Mouse (Mus musculus) embryonic fibroblast, embryonic 13.5 days (primary cell): ENCODE data around the gene Klhl36.

Source experiments
- CTCF ChIP-seq: IDR thresholded peaks from 2 replicates; pipeline ENCODE4 v1.5.1; 2011; ENCODE audit warnings: mild to moderate bottlenecking, control low read depth, low read length, moderate library complexity, borderline replicate concordance; ENCODE audit not compliant: insufficient read depth
- POLR2A ChIP-seq: IDR thresholded peaks from 2 replicates; pipeline ENCODE4 v1.6.1; 2011; ENCODE audit warnings: low read depth, mild to moderate bottlenecking, control low read depth, low read length, moderate library complexity

DNA sequence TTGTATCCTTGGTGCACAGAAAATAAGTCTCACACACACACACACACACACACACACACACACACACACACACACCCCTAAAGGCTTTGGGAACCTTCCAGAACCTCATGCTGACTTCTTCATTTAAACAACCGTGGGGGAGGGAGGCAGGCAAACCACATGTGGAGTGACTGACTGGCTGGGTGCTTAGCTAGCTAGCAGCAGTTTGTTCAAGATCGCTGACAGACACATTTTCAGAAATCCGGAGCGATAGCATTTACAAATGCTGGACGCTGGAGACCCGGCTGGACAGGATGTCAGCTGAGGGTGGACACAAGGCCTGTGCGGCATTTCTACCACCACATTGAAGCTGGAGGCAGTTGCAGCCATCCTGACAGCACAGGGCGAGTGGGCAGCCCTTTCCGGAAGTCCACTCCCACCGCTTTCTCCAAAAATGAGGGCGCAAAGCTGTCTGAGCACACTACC lies 37.2 kb upstream of the Klhl36 start:
- no peak for TF ChIP-seq POLR2A
- TF ChIP-seq CTCF: no peak
